Mouse (Mus musculus) frontal cortex, postnatal 25 days (tissue): ENCODE measurements around the gene Clec11a.

ENCODE experiments used
- DNase-seq, 2 experiments: peaks; one replicate each; pipeline ENCODE4 v3.0.0; 2022; ENCODE audit warnings: low spot score in 2 of 2

Clec11a gene

DNA sequence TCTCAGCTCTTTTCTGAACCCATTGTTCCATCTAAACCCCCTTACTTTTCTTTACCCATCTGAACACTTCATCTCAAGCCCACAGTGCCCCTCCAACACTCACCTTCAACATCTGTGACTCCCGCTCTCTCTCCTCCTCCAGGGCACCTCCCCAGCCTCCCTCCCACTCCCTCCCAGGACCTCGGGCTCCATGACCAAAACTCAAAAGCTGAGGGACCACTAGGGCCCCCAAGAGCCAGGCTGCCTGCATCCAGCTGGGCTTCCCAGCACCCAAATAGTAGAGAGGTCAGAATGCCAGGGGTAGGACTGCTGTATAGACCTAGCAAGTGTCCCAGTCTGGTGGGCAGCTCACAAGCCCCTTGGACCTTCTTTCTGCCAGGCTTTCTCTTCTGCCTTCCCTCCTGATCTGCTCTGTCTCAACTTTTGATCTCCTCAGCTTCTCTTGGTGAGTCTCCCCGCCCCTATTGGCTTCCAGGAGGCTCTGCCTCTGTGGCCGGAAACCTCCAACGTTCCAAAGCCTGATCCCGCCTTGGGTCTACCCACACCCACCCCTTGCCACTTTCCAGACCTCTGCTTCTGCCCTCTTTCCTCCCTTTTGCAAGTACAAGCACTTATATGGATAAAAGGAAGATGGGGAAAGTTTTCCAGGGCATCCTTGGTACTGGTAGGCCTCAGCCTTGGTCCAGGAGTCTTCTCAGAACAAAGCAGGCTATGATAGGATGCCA, at the start of gene Clec11a:
Gene Clec11a, minus strand, starts transcription at position 387 of the 725 bp plus-strand sequence.
- DNase-seq: no peak

GRCm38 (mm10) chr7:44355411-44355810, 48.7 kb upstream of the Clec11a start:
- no peak for DNase-seq

- DNase-seq: no peak
Observed at GRCm38 (mm10) chr7:44353601-44354340, 47.1 kb upstream of the Clec11a start.

GRCm38 (mm10) chr7:44352750-44353600, 46.3 kb upstream of the Clec11a start:
- DNase-seq: no peak

DNA sequence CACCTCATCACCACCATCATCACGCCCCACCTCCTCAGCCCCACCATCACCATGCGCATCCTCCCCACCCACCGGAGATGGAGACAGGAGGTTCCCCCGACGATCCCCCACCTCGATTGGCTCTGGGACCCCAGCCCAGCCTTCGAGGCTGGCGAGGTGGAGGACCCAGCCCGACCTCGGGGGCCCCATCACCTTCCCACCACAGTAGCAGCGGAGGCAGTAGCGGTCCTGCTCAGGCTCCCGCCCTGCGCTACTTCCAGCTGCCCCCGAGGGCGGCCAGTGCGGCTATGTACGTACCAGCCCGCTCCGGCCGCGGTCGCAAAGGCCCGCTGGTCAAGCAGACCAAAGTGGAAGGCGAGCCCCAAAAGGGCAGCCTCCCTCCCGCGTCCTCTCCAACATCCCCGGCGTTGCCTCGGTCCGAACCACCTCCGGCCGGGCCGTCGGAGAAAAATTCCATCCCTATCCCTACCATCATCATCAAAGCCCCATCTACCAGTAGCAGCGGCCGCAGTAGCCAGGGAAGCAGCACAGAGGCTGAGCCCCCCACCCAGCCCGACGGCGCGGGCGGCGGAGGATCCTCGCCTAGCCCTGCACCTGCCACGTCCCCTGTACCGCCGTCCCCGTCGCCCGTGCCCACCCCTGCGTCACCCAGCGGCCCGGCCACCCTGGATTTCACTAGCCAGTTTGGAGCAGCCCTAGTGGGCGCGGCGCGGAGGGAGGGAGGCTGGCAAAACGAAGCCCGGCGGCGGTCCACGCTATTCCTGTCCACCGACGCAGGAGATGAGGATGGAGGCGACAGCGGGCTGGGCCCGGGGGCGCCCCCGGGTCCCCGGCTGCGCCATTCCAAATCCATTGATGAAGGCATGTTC, 45.4 kb upstream of the Clec11a start:
- no peak for DNase-seq

DNA sequence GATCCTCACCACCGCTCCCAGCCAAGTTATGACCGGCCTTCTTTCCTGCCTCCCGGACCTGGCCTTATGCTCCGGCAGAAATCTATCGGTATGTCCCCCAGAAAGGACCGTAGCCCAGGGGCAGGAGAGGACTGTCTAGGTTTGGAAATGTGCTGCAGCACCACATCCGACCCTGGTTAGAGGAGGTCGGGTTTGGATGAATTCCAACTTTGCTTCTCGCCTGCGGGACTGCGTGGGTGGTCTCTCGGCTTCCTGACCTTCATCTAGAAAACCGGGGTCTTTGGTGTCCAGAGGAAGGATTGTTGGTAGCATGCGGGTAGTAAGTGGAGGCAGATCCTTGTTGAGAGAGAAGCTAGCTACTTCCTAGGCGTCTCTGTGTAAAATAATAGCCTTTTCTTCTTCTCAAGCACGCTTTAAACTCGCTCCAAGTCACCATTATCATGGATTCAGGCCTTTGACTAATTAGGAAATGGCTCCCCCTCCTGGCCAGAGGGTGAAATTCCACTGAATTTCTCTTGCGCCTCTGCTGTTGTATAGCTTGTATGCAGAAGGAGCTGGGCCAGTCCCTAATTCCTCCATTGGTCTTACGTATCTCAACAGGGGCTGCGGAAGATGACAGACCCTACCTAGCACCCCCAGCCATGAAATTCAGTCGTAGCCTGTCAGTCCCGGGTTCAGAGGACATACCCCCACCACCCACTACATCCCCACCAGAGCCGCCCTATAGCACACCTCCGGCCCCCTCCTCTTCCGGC, 44.4 kb upstream of the Clec11a start:
- DNase-seq: peak; percentile 18 to 73

DNA sequence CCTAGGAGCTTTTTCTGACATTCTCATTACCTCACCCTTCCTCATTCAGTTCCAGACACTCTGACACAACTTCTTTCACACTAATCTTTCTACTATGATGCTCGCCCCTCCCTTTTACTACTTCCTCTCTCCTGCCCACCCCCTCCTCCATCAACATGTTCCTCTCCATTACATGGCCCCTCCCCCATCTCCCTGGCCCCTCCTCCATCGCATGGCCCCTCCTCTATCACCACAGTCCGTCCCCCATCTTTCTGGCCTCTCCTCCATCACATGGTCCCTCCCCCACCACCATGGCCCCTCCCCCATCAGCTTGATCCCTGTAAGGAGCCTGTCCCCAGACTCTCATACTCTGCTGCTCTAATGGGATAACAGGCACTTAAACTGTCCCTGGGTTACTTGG, 42.3 kb upstream of the Clec11a start:
- no peak for DNase-seq

DNA sequence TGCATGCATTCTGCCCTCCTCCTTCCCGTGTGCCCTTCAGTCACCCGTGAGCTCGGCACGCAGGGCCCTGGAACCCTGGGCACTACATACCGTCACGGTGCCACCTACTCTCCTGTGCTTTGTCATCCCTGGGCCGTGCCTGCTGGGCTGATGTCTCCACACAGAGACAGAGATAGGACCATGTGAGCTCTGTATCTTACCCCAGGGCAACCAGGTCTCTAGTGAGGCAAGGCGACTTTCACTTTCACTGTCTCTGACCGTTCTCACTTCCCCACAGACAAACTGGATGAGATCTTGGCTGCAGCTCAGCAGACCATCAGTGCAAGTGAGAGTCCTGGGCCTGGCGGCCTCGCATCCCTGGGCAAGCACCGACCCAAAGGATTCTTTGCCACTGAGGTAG, 37.9 kb upstream of the Clec11a start:
- DNase-seq: no peak

GRCm38 (mm10) chr7:44343459-44344015, 36.8 kb upstream of the Clec11a start:
- no peak for DNase-seq

DNA sequence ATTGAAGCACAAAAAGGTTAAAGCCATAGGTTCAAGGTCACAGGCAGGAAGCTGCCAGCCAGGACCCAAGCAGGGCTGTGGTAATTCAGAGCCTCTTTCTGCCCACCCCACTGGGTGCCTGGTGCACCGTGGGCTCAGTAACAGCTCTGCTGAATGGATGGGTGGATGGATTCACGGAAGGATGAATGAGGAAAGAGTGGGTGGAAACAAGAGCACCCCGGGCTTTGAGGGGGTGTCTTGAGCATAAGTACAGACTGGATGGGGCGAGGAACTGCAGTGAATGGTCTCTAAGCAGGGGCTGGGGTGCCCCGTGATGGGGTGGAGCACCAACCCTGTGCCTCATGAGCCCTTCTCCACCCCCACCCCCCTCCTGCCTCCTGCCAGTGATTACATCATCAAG, 35.0 kb upstream of the Clec11a start:
- no peak for DNase-seq

GRCm38 (mm10) chr7:44341119-44341518, 34.4 kb upstream of the Clec11a start:
- no peak for DNase-seq

DNA sequence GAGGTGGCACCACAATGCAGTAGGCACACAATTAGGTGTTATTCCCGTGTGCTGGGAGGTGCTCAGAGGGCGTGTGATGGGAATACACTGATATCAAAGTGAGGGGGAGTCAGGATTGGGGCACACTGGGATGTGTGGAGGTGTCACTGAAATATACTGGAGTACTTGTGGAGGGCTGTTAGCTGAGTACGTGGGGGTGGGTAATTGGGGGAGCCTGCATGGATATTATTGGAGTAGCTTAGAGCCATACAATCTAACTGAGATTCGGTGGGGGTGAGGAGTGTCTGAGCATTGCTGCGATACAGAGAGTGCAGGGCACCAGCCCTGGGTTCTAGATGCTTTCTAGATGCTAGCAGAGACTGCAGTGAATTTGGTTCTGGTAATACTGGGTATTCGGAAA, 33.5 kb upstream of the Clec11a start:
- no peak for DNase-seq

- DNase-seq: no peak
Observed at GRCm38 (mm10) chr7:44337121-44337849, 30.6 kb upstream of the Clec11a start.

DNA sequence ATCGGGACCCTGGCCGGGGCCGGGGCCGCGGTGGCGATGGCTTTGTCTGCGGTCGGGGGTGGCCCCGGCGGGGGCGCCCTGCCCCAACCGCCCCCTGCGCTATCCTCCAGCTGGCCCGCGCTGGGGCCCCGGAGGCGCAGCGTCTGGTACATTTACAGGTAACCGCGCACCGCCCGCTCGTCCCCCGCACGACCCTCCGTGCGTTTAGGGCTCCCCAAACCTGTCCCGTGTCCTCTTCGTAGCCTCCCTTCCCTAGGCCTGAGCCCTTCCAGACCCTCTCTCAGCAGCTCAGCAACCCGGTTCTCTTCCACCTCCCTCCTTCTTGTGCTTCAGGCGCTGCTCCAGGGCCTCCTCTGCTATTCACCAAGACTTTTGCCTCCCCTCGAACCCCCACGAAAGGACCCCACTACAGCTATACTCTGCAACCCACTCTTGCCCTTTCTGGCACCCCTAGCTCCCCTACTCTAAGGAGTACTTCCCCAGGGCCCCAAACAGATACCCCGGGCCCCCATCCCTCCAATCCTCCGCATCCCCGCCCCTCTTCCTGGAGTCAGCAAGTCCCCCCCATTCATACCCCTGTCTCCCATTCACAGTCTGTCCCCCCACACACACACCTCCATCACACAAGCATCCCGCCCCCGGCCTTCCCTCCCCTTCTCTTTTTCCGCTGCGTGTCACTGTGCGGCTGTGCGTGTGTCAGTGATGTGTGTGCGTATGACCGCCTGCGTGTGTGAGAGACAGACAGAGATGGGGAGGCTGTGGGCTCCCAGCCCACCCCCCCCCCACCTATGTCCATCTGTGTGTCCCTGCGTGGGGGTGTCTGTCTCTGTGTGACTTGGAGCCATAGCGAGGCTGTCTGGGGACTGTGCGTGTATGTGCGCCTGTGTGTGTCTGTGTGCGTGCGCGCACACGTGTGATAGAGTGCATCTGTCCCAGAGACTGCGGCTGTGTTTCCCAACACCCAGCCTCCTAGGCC, 29.6 kb upstream of the Clec11a start:
- no peak for DNase-seq

GRCm38 (mm10) chr7:44335031-44335878, 28.6 kb upstream of the Clec11a start:
- no peak for DNase-seq

DNA sequence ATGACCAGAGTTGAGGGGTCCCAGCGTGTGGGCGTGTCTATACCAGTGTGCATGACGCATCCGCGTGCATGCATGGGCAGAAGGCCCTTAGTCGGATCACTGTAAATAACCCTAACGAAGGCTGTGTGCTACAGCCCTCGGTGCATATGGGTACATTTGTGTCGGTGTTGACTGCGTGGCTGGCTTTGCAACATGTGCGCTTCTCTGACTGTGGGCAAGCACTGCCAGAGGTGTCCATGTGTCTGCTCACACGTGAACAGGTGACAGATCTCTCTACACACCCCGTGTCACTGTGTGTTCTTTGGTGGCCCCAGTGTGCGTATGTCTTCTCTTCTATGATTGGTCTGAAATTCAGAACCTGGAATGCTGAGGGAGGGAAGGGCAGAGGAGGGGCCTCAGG, 27.4 kb upstream of the Clec11a start:
- DNase-seq: no peak

DNA sequence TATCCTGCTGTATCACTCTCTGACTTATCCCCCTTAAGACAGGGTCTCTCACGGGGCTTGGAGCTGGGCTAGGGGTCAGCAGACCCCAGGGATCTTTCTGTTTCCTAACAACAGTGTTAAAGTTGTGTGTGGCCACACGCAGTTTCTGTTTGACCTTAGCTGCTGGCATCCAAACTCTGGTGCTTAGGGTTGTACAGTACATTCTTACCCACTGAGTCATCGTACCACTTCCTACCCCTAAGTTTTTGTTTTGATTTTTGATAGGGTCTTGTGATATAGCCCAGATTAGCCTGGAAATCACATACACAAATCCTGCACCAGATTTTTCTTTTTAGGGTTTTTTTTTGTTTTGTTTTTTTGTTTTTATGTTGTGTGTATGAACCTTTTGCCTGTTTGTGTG, 25.6 kb upstream of the Clec11a start:
- DNase-seq: no peak

DNA sequence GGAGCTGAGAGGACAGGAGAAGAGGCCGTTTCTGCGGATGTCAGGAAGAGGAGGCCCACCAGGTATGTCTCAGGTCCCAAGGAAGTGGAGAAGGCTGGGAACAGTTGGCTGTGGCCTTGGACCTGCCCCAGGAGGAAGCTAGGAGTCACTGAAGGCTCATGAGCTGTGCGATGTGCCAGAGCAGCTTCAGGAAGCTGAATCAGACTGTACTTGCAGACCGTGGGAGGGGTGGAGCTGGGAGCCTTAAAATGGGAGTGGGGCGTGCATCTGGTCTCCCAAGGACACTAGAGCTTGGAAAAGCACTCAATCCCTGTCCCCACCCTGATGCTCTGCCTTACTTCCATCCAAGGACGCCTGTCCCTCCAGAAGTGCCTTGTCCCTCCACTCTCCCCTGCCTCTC, 19.9 kb upstream of the Clec11a start:
- DNase-seq: no peak
